Mouse (Mus musculus) monocyte, adult 5-6 weeks (primary cell): ENCODE measurements around the gene Cdkl3. TPM values are rescaled to one million over a fixed set of nuclear protein-coding genes. Genes with fewer than 3 reads are reported as not detected.

ENCODE experiments used
- ATAC-seq: fragments of 153-309, 156-312 bp; replicated peaks from 2 replicates; pipeline ENCODE4 v1.8.0; 2017; ENCODE audit warnings: mild to moderate bottlenecking; ENCODE audit not compliant: low TSS enrichment, insufficient number of reproducible peaks, severe bottlenecking, poor library complexity, low FRiP score
- total RNA-seq: library from RNA; stranded (forward); fragments of 200-1000, 200-491, 200-594 nt; gene quantifications from 3 replicates; pipeline ENCODE4 v1.2.3, GENCODE M21; 2017

Gene Cdkl3
- 2.7 to 7.1 TPM (median 3.7 TPM) in 3 replicates for total RNA-seq

DNA sequence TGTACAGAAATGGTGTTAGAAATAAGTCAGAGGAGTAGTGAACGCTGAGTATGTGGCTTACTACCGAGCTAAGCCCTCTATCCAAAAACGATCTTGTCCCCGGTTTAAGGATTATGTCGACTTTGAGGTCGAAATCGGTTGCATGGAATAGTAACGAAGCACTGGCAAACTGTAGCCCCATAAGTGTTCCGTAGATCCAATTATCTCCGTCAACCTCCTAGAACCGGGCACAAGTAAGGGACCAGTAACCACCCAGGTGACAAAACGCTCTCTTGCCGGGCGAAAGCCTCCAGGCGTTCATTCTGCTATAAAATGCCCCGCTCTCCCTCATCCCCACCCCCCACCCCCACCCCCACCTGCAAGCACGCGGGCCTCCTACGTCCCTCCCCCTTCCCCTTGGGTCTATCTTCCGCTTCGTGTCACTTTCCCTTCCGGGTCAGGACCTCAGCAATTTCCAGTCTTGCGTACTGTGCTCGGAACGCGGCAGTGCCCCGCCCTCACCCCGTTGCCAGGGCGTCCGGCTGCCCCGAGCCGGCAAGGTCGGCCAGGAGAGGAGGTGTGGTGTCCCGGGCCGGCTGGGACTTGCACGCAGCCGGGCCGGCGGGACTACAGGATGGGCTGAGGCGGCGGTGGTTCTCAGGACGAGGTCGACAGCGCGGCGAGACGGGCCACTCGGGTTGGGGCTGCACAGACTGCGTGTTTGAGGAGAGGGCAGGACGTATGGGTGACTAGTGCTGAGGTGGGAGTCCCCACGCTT lies at the start of gene Cdkl3:
Gene Cdkl3, plus strand, starts transcription at position 450 of the 757 bp plus-strand sequence.
- ATAC-seq: peak; percentile 89

DNA sequence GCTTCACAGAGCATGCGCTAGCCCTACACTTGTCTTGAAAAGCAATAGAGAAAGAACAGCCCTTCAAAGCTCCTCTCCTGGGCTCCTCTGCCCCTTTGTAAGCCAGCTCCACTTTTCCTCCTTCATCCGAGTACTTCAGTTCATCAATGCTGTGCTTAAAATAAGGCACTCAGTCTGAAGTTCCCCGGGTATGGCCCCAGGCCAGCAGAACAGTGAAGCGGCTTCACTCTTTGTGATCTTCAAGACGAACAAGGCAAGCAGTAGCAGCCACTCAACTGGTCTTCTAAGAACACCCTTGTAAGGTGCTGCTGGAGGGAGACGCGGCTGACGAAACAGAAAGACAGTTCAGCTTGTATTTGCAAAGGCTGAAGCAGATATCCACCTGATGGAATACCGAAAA lies 47.9 kb upstream of the Cdkl3 start:
- ATAC-seq: no peak

- no peak for ATAC-seq
These were observed 46.3 kb upstream of the Cdkl3 start for GRCm38 (mm10) chr11:51957760-51958159.

DNA sequence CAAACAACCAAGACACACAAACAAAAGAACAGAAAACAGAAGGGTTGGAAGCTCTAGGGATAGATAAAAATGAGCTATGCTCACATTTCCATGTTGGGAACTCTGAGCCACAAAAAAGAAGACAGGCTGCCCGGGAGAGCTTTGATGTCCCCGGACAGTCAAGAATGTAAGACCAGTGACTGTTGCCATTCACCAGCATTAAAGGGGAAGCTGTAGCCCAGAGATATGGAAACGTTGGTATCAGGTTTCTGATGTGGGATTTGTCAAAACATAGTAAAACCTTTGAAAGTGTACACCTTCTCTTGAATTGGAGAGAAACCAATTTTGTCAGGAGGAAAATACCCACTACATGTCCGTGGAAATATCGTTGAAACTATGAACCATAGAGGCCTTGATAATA lies 44.5 kb upstream of the Cdkl3 start:
- no peak for ATAC-seq

- no peak for ATAC-seq
These were observed 44.0 kb upstream of the Cdkl3 start for GRCm38 (mm10) chr11:51960061-51960460.

GRCm38 (mm10) chr11:51960967-51961471 lies 43.0 kb upstream of the Cdkl3 start:
- no peak for ATAC-seq

- ATAC-seq: no peak
These were observed 42.3 kb upstream of the Cdkl3 start for GRCm38 (mm10) chr11:51961761-51962160.

- ATAC-seq: no peak
These were observed 41.7 kb upstream of the Cdkl3 start for GRCm38 (mm10) chr11:51962277-51962676.

DNA sequence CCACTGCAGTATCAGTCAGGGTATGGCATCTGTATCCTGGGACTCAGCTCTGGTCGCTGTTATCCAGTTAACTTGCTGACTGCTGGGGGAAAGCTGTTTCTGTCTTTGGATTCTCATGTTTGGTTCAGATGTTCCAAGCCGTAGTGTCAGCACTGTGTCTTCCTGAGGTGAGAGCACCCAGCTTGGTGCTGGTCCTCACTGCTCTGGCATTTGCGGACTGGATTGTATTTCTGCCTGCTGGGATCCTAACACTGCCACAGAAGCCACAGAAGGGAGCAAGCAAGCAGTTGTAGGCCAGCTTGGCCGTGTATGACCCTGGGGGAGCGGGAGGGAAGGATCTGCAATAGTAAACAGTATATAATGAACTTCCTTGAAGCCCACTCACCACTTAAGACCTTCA lies 37.4 kb upstream of the Cdkl3 start:
- ATAC-seq: no peak

DNA sequence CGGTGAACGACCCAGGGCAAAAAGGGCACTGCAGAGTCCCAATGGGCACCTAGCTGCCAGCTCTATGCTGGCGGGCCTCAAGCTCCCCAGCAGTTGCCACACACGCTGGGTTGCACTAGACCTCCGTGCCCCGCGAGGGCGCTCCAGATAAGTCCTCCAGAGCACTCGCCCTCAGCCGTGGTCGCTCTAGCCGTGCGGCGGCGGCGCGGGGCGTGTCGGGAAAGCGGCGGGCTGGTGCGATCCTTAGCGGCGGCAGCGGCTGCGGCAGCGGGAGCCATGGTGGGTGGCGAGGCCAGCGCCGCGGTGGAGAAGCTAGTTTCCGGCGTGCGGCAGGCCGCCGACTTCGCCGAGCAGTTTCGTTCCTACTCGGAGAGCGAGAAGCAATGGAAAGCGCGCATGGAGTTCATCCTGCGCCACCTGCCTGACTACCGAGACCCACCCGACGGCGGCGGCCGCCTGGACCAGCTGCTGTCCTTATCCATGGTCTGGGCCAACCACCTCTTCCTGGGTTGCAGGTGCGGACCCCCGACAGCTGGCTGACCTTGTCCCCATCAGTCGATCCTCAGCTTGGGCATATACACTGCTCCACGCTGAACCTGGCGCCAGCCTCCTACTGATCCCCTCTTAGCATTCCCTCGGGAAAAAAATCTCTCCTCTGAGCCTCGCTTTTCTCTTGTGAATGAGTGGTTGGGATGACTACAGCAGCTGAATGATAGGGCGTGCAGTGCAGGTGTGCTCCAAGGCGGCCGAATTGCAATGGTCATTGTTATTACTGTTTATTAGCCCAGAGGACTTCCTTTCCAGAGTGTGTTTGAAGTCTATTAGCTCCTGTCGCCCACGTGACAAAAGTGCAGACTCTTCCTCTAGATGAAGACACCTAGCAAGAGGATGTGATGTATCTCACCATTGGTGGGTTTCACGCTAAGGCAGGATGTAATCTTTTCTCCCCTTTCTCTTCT lies 36.3 kb upstream of the Cdkl3 start, which contains the start of gene Cdkn2aipnl:
Gene Cdkn2aipnl, plus strand, starts transcription at position 219 of the 959 bp plus-strand sequence.
- ATAC-seq: peak; percentile 91

DNA sequence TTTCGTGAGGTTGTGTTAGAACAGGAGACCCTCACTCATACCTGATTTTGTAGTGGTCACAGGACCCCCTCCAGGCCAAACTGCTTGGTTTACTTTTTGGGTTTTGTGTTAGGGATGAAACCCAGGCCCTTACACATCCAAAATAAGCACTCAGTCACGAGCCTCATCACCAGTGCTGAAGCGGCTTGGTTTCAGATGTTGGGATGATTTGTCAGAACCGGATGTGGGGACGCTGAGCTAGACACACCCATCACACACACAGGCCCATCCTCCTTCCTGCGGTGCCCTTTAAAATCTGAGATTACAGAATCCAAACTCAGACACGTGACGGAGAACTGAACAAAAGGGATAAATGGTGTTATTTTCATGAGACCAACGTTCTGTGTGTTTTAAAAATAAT lies 35.1 kb upstream of the Cdkl3 start:
- peak; percentile 45; the same call in 1 of the 2 replicates for ATAC-seq

- no peak for ATAC-seq
These were observed 34.5 kb upstream of the Cdkl3 start for GRCm38 (mm10) chr11:51969511-51969910.

DNA sequence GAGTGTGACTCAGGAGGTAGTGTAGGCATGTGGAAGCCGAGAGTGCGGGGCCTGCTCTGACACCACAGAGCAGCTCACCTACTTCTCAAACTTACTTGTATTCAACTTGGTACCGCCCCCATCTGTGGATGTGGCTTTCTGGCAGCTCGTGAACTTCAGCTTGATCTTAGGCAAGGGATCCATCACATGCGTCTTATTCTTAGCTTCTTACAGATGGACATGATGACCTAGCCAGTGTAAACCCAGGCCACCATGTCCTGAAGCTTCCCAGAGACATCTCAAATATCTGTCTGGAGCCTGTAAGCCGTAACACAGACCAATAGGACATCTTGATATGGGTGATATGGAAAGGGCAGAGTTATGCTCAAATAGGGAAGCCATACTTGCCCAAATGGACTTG lies 32.4 kb upstream of the Cdkl3 start:
- ATAC-seq: no peak

DNA sequence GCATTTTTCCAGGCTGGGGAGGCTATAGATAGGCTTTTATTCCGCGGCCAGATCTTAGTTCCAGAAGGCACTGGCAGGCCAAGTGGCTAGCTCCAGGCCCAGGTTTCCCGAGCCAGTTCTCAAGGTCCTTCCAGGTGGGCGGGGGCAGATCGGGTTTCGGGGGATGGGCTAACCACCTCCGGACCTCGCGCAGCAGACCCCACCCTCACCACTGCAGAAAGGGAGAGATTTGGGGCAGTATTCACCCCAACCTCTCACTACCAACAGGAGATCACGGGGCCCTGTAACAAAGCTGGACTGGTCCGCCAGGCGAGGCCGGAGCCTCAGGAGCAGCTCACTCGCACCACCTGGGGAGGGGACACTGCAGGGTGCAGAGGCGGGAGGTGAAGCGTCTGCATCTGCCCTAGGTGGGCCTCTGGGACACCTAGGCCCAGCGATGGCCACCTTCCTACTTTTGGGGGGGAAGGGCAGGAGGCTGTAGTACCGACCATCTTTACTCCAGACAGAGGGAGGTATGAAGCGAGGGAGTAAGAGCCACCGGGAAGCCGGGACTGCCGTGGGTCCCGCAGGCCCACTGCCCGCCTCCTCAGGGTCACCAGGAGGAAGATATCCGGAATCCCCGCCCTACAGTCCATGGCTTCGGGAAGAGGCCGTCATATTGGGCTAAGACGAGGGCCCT lies 4.3 kb upstream of the Cdkl3 start:
- peak; percentile 6; the same call in 1 of the 2 replicates for ATAC-seq

DNA sequence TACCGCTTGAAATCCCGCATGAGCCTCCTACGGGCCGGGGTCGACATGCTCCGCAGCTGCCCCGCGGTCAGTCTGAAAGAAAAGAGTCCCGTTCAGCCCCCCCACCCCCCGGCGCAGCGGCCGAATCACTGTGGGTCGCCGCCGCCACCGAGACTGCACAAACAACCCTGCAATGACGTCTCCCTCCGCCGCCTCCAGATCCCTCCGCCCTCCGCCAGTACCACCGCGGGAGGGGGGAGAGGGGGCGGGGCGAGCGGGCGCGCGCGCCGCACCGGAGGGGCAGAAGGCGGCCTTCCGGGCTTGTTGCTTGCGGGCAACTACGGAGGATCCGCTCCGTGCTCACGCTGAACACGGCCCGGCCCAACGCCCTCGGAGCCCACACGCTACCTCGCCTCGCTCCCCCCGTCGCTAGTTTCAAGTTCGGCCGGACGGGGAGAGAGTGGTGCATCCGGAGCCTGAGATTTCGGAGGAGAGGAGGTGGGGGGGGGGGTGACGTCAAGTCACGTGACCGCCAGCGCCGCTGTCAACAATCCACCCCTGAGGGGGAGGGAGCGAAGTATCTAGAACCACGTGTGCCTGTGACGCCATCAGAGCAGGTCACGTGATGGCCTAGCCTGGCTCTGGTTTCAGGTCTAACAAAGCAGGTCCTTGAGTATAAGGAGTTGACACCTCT lies 3.6 kb upstream of the Cdkl3 start, which contains the start of gene Ube2b:
Gene Ube2b, minus strand, starts transcription at position 473 of the 673 bp plus-strand sequence.
- ATAC-seq: peak; percentile 86

DNA sequence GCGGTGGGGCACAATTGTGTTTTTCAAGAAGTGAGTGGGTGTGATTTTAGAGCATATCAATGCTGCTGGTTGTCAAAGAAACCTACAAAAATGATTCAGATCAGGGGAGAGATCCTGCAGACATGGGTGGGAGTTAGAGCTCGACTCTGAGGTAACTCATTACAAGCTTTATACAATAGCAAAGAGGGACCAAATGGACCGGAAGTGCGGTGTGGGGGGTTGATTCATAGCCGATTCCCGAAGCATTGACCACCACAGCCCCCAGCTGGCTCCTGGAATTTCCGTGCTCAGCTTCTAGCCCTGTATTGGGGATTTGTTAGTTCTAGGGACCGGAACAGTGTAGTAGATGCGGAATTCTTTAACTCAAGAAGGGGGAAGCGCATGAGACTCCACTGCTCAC lies 2.7 kb upstream of the Cdkl3 start:
- no peak for ATAC-seq

DNA sequence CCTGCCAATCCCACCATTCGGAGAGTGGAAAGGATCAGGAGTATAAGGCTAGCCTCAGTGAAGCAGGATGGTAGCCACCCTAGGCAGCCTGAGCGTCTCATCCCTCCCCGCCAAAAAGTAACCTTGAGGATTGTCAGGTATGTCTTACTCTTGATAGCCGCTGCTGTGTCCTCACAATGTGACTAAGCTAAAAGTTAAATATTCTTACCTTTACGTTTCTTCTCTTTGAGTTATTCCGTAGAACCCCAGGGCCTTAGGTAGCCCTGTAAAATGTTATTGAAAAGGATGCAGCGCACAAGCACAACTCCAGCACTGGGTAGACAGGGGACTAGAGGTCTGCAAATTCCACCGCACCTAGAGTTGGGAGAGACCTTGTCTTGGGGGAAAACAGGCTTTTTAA lies 2.2 kb upstream of the Cdkl3 start:
- ATAC-seq: no peak

DNA sequence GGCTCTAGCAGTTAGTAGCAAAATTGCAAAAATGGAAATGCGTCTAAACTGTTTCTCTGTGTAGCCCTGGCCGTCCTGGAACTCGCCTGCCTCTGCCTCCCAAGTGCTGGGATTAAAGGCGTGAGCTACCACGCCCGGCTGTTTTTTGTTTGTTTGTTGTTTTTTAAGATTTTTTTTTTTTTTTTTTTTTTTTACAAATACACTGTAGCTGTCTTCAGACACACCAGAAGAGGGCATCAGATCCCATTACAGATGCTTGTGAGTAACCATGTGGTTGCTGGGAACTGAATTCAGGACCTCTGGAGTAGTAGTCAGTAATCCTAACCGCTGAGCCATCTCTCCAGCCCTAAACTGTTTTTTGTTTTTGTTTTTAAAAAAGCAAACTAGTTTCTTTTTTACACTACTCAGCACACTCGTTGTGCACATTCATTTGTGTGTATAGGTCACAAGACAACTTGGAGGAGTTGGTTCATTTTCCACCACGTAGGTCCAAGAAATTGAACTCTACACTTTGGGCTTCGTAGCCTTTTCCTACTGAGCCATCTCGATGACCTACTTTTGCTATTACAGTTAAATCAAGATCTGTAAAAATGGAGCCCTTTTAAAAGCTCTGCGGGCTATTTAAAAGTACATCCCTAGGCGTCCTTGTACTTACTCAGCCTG lies 1.0 kb upstream of the Cdkl3 start:
- ATAC-seq: no peak
